Mouse (Mus musculus): ENCODE results near the gene Zer1.
"Not testable (repeated sequence)": the region's sequence is repeated elsewhere in the genome, so short reads cannot be mapped to it uniquely, and the experiment has no call there.

Gene Zer1

DNA sequence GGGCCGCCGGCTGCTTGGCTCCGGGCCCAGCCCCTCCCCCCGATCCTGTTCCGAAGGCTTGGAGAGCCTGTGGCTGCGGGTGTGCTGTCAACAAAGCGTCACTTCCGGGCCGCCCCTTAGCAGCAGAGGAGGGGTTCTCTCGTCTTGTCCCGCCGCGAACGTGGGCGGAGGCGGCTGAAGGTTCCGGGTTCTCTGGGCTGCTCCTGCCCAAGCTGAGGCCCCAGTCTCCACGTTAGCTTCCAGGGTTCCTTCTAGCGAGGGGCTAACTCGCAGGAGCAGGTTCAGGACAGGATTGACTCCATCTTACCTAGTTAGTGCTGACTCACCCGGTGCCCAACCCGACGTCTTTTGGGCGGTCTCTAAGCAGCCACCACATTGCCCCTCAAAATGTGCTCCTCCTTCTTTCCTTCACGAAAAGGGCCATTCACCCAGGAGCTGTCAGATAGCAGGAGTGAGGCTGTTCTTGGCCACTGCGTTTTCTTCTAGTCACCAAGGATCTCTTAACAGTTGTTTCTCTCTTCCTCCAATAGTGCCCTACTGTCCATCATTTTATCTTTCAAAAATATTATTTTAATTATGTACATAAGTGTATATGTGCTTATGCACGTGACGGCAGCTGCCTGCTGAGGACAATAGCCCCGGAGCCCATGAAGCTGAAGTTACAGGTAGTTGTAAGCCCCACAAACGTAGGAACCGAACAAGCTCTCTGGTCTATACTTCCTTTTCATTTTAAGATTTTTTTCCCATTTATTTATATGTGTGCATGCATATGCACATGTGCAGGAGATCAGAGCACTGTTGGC, at the start of gene Zer1:
Zer1 (minus strand) TSS at position 114 of the 803 bp plus-strand sequence.
- peak; percentile 80 for ATAC-seq (ENCODE audit: low TSS enrichment)

DNA sequence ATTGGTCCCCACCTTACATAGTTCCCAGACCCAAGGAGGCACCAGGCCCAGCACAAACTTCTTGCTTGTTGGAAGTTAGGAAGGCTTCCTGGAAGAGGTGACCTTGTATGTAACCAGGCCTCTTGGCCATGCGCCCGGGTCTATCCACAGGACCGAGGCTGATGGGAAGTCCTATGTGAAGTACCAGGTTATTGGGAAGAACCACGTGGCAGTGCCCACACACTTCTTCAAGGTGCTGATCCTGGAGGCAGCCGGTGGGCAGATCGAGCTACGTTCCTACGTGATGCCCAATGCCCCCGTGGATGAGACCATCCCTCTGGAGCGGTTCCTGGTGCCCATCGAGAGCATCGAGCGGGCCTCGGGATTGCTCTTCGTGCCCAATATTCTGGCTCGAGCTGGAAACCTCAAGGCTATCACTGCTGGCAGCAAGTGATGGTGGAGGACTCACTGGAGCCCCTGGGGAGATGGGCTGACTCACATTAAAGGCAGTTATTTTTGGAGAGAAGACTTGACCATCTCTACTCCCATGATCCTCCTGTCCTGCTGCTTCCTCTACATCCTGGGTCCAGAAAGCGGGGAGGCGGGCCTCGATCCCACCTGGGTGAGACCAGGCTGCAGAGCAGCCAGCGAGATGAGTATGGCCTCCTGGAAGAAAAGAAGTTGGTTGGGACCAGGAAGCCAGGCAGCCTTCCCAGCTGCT, 49.3 kb upstream of the Zer1 start:
- no peak for ATAC-seq (ENCODE audit: low TSS enrichment)

DNA sequence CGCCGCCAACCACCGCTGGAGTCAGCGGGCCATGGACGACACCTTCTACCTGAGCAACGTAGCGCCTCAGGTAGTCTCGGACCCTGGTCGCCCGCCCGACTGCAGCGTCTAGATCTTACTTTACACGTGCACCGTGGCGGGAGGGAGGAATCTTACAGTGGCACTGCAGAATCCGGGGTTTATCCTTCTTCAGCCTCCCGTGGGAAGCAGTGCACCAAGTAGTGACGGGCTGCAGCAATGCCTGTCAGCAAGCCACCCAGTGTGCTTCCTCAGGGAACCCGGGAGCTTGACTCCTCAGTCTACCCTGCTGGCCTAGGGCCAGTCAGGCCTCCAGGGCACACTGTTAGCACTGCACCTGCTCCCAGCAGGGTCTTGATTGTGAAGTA, 47.6 kb upstream of the Zer1 start:
- ATAC-seq (ENCODE audit: low TSS enrichment), result peak; percentile 41; the same call in 1 of the 2 replicates

DNA sequence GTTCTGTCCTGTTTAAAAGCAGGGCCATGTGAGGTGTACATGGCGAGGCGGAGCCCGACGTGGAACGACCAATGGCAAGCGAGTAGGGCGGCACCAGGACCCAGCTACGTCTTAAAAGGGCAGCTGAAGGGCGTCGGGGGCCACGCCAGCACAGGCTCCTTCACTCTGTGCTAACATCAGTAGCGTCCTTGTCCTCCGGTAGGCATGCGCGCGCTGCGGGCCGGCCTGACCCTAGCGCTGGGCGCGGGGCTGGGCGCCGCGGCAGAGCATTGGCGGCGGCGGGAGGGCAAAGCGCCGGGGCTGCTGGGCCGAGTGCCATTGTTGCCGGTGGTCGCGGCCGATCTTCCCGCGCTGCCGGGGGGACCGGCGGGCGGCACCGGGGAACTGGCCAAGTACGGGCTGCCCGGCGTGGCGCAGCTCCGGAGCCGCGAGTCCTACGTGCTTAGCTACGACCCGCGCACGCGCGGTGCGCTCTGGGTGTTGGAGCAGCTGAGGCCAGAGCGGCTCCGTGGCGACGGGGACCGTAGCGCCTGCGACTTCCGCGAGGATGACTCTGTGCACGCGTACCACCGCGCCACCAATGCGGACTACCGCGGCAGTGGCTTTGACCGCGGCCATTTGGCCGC, 47.1 kb upstream of the Zer1 start, which contains the start of gene Endog:
Endog (plus strand) TSS at position 123 of the 626 bp plus-strand sequence.
- ATAC-seq (ENCODE audit: low TSS enrichment), result peak; percentile 95

DNA sequence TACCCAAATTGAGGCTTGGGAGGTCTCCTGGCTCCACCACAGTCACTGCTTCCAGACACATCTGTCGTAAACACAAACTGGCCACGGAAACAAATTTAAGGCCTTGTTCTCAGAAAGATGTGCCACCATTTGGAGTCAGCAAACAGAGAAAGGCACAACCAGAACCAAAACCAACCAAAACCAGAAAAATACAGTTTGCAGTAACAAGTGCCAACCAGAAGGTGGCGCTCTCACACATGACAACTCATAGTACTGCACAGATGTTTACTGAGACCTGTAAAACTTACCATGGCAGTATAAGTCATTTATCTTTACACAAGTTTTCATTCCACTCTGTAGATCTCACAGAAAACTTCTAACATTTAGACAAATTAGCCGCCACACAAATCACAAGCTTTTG, 42.3 kb upstream of the Zer1 start:
- ATAC-seq (ENCODE audit: low TSS enrichment), result no peak

DNA sequence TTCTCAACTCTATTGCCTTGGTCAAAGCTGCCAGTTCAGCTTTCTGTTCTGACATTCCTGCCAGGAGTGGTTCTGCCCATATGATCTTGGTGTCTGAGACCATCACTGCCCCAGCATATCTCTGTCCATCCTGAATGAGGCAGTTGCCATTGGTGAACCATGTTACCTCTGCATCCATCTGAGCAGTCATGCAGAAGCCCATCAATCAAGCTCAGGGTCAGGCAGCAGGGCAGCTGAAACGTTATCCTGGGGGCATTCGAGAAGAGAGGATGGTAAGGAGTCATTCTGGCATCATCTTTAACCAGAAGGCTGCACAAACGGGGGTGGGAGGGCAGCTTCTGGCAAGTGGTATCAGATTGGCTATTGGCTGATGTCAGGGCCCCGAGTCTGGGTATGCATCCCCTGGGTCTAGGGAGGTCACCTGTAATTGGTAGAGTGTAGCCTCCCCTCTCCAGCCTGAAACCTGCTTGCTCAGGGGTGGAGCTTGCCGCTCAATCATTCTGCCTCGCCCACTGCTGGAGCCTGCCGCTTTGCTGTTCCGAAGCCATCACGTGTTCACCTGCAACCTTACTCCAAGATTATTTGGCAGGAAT, 40.1 kb upstream of the Zer1 start:
- no peak for ATAC-seq (ENCODE audit: low TSS enrichment)

DNA sequence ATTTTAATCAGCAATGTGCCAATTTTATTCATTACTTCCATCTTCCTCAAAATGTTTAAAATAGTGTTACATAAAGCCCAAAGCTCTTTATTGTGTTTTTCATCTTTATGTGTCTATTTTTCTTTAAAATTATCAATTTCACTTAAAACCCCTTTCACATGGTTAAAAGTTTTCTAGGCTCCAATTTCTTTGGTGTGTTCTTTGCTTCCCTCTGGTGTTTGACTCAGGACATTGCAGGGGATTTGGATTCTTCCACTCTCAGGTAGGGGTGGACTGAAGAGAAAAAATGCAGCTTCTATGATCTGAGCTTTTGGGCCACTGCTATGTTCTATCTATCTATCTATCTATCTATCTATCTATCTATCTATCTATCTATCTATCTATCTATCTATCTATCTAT, 37.4 kb upstream of the Zer1 start:
- no peak for ATAC-seq (ENCODE audit: low TSS enrichment)

DNA sequence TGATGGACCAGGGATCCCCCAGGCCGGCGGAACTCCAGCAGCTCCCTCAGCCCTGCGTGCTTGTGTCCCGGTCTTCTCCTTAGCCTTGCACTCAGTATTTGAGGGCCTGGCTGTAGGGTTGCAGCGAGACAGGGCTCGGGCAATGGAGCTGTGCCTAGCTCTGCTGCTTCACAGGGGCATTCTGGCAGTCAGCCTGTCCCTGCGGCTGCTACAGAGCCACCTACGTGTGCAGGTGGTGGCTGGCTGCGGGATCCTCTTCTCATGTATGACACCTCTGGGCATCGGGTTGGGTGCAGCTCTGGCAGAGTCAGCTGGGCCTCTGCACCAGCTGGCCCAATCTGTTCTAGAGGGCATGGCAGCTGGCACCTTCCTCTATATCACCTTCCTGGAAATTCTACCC, 35.5 kb upstream of the Zer1 start:
- ATAC-seq (ENCODE audit: low TSS enrichment), result peak; percentile 70; the same call in 1 of the 2 replicates

DNA sequence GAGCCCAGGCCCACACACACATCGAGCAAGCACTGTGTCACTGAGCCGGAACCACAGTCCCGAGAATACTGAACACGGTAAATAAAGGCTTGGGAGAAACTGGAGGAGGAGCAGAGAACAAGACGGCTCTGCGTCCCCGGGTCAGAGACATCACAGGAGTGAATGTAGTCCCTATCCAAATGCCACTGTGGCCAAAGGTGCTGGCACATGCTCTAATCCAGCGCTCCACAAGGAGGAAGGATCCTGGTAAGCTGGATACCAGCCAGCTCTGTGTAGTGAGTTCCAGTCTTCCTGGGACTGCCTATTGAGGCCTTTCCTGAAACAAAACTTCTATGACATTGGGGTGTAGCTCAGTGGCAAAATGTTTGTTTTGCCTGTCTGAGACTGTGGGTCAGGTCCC, 28.2 kb upstream of the Zer1 start:
- ATAC-seq (ENCODE audit: low TSS enrichment), result no peak; the same call in 1 of the 2 replicates

DNA sequence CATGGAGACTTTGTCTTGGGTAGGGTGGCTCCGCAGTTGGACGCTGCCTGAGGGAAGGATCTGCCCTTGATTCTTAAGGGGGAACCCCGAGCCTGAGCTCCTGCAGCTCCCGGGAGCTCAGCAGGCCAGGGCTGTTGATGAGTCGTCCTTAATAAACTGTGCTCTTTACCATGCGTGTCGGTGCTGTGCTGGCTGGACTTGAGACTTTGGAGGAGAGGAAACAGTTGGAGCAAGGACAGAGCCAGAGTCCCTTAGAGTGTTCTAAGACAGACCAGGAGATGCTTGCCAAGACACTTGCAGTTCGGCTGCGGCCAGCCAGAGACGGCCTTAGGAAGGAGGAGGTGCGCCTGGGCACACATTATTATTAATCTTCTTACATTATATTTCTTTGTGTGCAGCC, 27.5 kb upstream of the Zer1 start:
- ATAC-seq (ENCODE audit: low TSS enrichment), result no peak

DNA sequence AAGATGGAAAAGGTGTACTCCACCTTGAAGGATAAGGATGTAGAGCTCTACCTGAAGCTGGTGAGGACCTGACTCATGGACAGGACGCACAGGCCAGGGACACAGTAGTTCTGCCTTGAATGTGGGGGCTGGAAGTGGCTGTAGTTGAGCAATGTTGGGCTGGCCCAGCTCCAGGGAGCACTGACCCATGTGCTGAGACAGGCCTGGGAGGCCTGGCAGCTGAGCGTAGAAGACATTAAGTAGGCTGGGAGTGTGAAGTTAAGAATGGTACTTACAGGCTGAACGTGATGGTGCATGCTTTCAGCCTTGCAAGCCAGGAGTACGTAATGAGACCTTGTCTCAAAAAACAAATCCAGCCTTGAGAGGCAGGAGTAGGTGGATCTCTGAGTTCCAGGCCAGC, 23.1 kb upstream of the Zer1 start:
- ATAC-seq (ENCODE audit: low TSS enrichment), result no peak

DNA sequence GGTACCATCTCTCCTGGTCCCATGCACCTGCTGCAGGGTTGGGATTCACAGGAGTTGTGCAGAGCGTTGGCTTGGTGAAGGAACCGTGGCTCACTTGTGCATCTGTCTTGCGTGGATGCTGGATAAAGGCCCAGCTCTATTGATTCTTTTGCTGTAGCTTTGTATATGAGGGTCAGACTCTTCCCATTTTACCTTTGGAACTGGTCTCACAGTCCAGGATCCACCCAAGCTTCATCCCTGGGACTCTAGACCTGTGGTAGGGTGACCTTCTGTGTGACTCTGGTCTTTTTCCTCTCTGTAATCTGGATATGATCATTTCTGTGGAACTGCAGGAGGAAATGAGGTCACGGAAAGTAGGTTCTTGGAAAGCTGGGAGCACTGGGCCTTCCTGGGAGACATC, 20.1 kb upstream of the Zer1 start:
- ATAC-seq (ENCODE audit: low TSS enrichment), result no peak

DNA sequence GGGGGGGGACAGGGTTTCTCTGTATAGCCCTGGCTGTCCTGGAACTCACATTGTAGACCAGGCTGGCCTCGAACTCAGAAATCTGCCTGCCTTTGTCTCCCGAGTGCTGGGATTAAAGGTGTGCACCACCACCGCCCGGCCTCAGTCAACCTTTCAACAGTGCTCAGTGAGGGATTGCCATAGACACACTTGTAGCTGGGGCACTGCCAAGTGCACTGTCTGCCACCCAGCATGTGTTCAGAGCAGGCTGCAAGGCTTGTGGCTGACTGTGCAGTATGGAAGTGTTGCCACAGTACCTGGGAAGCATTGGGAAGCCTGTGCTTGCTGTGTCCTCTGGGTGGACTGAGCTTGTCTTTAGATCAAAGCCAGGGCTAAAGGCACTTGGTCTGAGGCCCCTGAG, 15.6 kb upstream of the Zer1 start:
- ATAC-seq (ENCODE audit: low TSS enrichment), result not testable (repeated sequence)

DNA sequence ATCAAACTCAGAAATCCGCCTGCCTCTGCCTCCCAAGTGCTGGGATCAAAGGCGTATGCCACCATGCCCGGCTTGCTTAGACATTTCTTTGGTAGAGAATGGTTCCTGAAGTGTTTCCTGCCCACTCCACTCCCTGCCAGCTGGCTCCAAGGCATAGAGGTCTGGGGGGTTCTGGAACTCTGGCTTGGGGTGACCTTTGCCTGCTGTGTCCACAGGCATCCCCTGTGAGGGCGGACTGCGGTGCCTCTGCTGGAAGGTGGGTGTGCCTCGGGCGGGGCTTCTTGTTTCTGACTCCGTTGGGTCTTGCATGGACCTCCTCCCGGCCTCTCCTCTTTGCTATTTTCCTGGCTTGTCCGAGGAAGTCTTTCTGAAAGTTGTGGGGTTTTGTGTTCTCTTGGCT, 12.1 kb upstream of the Zer1 start:
- ATAC-seq (ENCODE audit: low TSS enrichment), result no peak

DNA sequence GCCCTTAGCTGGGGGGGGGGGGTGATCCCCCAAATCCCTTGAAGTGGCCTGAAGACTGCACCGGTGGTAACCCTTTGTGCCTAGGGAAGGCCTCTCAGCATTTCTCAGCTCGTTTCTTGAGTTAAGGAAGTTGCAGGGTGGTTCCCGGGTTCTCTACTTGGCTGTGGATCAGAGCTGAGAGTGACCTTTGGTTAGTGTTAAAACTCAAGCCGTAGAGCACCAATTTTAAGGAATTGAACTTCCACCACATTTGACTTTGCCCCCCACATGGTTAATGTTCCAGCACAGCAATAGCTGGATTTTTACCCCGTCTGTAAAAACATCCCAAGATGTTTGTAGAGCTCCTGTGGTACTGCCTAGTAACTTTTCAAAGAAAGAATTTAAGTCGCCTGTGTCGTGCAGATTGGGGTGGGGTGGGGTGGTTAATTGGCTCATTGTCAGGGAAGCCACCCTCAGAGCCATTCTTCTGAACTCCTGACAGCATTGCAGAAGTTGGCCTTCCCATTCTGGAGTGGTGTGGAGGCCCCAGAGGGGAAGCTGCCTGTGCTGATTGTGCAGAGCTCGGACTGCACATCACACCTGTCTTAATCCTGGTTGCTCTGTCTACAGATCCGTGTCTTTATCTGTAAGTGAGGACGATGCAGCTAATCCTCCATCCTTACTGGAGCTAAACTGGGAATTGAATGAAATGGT, 10.7 kb upstream of the Zer1 start:
- ATAC-seq (ENCODE audit: low TSS enrichment), result no peak

DNA sequence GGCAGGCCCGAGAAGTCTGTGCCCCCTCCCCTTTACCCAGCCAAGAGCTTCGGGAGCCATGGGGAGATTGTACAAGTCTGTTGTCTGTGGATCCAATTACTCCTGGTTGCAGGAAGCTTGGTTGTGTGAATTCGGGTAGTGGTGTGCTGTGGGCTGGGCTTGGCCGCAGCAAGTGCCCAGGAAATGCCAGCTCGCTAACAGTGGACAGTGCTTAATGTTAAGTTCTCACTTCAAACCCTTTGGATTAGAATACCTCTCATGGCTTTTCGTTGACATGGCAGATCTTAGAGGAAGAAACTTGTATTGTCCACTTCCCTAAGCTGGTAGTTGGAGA, 10.0 kb upstream of the Zer1 start:
- ATAC-seq (ENCODE audit: low TSS enrichment), result no peak

DNA sequence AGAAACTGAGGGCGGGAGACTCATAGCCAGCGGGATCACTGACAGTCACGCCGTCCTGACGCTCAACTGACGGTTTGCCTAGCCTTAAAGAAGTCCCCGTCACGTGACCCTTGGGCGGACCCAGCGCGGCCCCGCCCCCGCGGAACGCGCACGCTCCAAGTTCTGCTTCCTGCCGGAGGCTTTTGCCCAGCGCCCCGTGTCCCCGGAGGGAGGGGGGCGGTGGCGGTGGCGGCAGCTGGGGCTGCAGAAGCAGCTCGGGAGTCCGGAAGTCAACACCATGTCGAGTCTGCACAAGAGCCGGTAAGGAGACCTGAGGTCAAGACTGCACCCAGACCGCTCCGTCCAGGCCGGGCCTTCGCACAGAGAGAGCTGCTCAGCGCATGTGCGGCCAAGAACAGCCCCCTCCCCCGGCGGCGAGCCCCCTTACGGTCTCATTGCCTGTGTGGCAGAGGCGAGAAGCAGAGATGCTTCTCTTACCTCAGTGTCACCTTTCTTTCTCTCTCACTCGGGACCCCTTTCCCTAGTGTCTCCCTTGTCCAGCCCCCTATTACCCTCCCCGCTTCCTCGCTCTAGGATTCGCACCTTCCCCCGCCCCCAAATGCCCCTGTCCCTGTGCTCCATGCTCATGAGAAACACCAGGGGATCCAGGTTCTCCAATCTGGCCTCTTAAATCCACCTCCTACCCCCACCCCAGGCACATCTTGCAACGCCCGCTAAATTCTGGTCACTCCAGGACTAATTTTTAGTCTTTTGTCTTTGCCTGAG, 9.4 kb upstream of the Zer1 start, which contains the start of gene Tbc1d13:
Tbc1d13 (plus strand) TSS at position 134 of the 765 bp plus-strand sequence.
- ATAC-seq (ENCODE audit: low TSS enrichment), result peak; percentile 88

DNA sequence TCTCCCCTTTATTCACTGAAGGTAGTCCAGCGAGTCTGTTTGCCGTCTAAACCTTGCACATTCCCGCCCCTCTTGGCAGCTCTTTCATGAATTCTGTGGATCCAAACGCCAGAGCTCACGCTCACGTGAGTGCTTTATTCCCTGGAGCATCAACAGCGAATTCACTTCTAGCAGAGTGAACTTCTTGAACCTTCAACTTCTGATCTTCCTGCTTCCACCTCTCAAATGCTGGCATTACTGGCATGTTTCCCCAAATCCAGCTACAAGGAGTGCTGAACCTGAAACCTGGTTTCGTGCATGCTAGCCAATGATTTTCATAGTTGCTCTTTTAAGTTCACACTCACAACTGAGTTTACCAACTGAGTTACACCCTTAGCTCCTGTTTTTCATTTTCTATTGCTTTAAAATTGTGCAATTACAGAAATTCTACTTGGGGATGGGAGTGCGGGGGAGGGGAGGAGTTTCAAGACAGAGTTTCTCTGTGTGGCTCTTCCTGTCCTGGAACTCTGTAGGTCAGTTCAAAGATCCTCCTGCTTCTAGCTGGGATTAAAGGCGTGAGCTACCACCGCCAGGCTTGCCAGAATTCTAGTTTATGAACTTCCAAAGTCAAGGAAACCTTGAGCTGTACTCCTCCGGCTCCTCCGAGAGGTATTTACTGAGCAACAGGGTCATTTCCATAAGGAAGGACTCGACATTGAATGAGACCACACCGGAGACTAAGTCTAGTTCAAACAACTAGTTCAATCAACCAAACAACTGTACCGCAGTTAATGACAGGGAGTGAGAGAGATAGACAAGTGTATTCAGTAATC, 8.6 kb upstream of the Zer1 start:
- no peak for ATAC-seq (ENCODE audit: low TSS enrichment)

DNA sequence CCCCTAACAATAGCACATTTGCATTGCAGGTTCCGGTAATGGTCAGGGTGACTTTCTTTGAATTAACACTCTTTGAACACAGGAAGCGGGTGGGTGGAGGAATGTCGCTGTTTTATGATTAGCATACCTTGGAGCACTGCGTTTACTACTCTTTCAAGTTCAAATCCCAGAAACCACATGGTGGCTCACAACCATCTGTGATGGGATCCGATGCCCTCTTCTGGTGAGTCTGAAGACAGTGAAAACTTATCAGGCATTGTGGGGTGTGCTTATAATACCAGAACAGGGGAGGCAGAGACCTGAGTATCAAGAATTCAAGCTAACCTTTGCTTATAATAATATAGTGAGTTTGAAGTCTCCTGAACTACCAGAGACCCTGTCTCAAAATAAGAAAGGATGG, 6.9 kb upstream of the Zer1 start:
- ATAC-seq (ENCODE audit: low TSS enrichment), result not testable (repeated sequence)

DNA sequence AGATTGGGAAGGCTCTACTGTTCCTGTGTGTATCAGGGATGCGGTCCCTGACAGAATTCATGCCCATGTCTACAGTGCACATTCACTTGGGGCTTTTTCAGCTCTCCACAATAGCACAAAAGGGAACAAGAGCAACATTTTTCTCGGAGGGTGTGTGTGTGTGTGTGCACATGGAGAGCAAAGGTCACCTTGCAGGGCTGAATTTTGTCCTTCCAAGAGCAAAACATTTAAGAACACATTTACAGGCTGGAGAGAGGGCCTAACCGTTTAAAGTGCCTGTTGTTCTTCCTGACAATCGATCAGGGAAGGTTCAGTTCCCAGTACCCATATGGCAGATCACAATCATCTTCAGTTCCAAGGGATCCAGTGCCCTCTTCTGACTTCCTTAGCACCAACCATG, 5.8 kb upstream of the Zer1 start:
- no peak for ATAC-seq (ENCODE audit: low TSS enrichment)
